Mouse (Mus musculus): ENCODE results near the gene Cops7b.

Cops7b gene

GRCm38 (mm10) chr1:86630527-86630926 lies 47.8 kb downstream of the Cops7b start:
- Histone ChIP-seq H3K36me3 (ENCODE audit: insufficient read depth, low read length) (no peaks in the 10 kb centered on the region), H3K9me3 (ENCODE audit: low read length) (no peaks in the 10 kb centered on the region), H3K4me3 (replicated peaks; ENCODE audit: low read length) (no peak overlapping the region), H3K4me1 (replicated peaks; ENCODE audit: low read depth, low read length) (peaks cover 36% of the 10 kb centered on the region), H3K27me3 (ENCODE audit: insufficient read depth, low read length) (no peaks in the 10 kb centered on the region)
- TF ChIP-seq CTCF (conservative IDR thresholded peaks at IDR 0.05; ENCODE audit: low read length) (no peak), POU5F1 (IDR thresholded peaks at IDR 0.05; ENCODE audit: borderline replicate concordance, low read length) (no peak), NANOG (IDR thresholded peaks at IDR 0.05; ENCODE audit: borderline replicate concordance, low read length) (no peak)

GRCm38 (mm10) chr1:86632732-86633380 lies 50.2 kb downstream of the Cops7b start:
- peaks cover 42% of the 10 kb centered on the region for H3K4me1 ChIP-seq (replicated peaks; ENCODE audit: low read depth, low read length)
- no peak overlapping the region for H3K4me3 ChIP-seq (replicated peaks; ENCODE audit: low read length)
- H3K9me3 ChIP-seq (ENCODE audit: low read length): no peaks in the 10 kb centered on the region
- H3K27me3 ChIP-seq (ENCODE audit: insufficient read depth, low read length): no peaks in the 10 kb centered on the region
- H3K36me3 ChIP-seq (ENCODE audit: insufficient read depth, low read length): no peaks in the 10 kb centered on the region
- no peak for TF ChIP-seq CTCF (conservative IDR thresholded peaks at IDR 0.05; ENCODE audit: low read length)
- TF ChIP-seq NANOG (IDR thresholded peaks at IDR 0.05; ENCODE audit: borderline replicate concordance, low read length): no peak

- H3K4me3 ChIP-seq (replicated peaks; ENCODE audit: low read length): no peak overlapping the region
- H3K36me3 ChIP-seq (ENCODE audit: insufficient read depth, low read length): no peaks in the 10 kb centered on the region
- no peaks in the 10 kb centered on the region for H3K27me3 ChIP-seq (ENCODE audit: insufficient read depth, low read length)
- no peaks in the 10 kb centered on the region for H3K9me3 ChIP-seq (ENCODE audit: low read length)
- no peak for TF ChIP-seq NANOG (IDR thresholded peaks at IDR 0.05; ENCODE audit: borderline replicate concordance, low read length)
- TF ChIP-seq CTCF (conservative IDR thresholded peaks at IDR 0.05; ENCODE audit: low read length): no peak
- TF ChIP-seq POU5F1 (IDR thresholded peaks at IDR 0.05; ENCODE audit: borderline replicate concordance, low read length): no peak
- peaks cover 37% of the 10 kb centered on the region for H3K4me1 ChIP-seq (replicated peaks; ENCODE audit: low read depth, low read length)
Observed at GRCm38 (mm10) chr1:86633434-86633833, 50.7 kb downstream of the Cops7b start.

GRCm38 (mm10) chr1:86633840-86634750 lies 51.4 kb downstream of the Cops7b start:
- peaks cover 32% of the 10 kb centered on the region for H3K4me1 ChIP-seq (replicated peaks; ENCODE audit: low read depth, low read length)
- TF ChIP-seq POU5F1 (IDR thresholded peaks at IDR 0.05; ENCODE audit: borderline replicate concordance, low read length) (no peak), NANOG (IDR thresholded peaks at IDR 0.05; ENCODE audit: borderline replicate concordance, low read length) (no peak)
- H3K27me3 ChIP-seq (ENCODE audit: insufficient read depth, low read length): no peaks in the 10 kb centered on the region
- no peak overlapping the region for H3K4me3 ChIP-seq (replicated peaks; ENCODE audit: low read length)
- no peaks in the 10 kb centered on the region for H3K36me3 ChIP-seq (ENCODE audit: insufficient read depth, low read length)
- H3K9me3 ChIP-seq (ENCODE audit: low read length): no peaks in the 10 kb centered on the region

- Histone ChIP-seq H3K9me3 (ENCODE audit: low read length) (no peaks in the 10 kb centered on the region), H3K36me3 (ENCODE audit: insufficient read depth, low read length) (no peaks in the 10 kb centered on the region), H3K4me1 (replicated peaks; ENCODE audit: low read depth, low read length) (peaks cover 29% of the 10 kb centered on the region), H3K27me3 (ENCODE audit: insufficient read depth, low read length) (no peaks in the 10 kb centered on the region), H3K4me3 (replicated peaks; ENCODE audit: low read length) (no peak overlapping the region)
- TF ChIP-seq NANOG (IDR thresholded peaks at IDR 0.05; ENCODE audit: borderline replicate concordance, low read length) (no peak), CTCF (conservative IDR thresholded peaks at IDR 0.05; ENCODE audit: low read length) (no peak), POU5F1 (IDR thresholded peaks at IDR 0.05; ENCODE audit: borderline replicate concordance, low read length) (no peak)
Observed at GRCm38 (mm10) chr1:86634751-86635359, 52.2 kb downstream of the Cops7b start.

GRCm38 (mm10) chr1:86643101-86643809 lies 60.6 kb downstream of the Cops7b start:
- no peak for TF ChIP-seq CTCF (conservative IDR thresholded peaks at IDR 0.05; ENCODE audit: low read length)
- TF ChIP-seq POU5F1 (IDR thresholded peaks at IDR 0.05; ENCODE audit: borderline replicate concordance, low read length): no peak
- no peak for TF ChIP-seq NANOG (IDR thresholded peaks at IDR 0.05; ENCODE audit: borderline replicate concordance, low read length)
- Histone ChIP-seq H3K4me3 (replicated peaks; ENCODE audit: low read length) (no peak overlapping the region), H3K27me3 (ENCODE audit: insufficient read depth, low read length) (no peaks in the 10 kb centered on the region), H3K36me3 (ENCODE audit: insufficient read depth, low read length) (no peaks in the 10 kb centered on the region), H3K9me3 (ENCODE audit: low read length) (no peaks in the 10 kb centered on the region), H3K4me1 (replicated peaks; ENCODE audit: low read depth, low read length) (peaks cover 25% of the 10 kb centered on the region)

GRCm38 (mm10) chr1:86647517-86647916 lies 64.8 kb downstream of the Cops7b start:
- Histone ChIP-seq H3K27me3 (ENCODE audit: insufficient read depth, low read length) (no peaks in the 10 kb centered on the region), H3K9me3 (ENCODE audit: low read length) (no peaks in the 10 kb centered on the region), H3K4me1 (replicated peaks; ENCODE audit: low read depth, low read length) (peaks cover 45% of the 10 kb centered on the region), H3K36me3 (ENCODE audit: insufficient read depth, low read length) (no peaks in the 10 kb centered on the region), H3K4me3 (replicated peaks; ENCODE audit: low read length) (no peak overlapping the region)
- TF ChIP-seq NANOG (IDR thresholded peaks at IDR 0.05; ENCODE audit: borderline replicate concordance, low read length): no peak
- no peak for TF ChIP-seq CTCF (conservative IDR thresholded peaks at IDR 0.05; ENCODE audit: low read length)
- no peak for TF ChIP-seq POU5F1 (IDR thresholded peaks at IDR 0.05; ENCODE audit: borderline replicate concordance, low read length)

- peaks cover 62% of the 10 kb centered on the region for H3K4me1 ChIP-seq (replicated peaks; ENCODE audit: low read depth, low read length)
- no peak overlapping the region for H3K4me3 ChIP-seq (replicated peaks; ENCODE audit: low read length)
- H3K36me3 ChIP-seq (ENCODE audit: insufficient read depth, low read length): no peaks in the 10 kb centered on the region
- TF ChIP-seq POU5F1 (IDR thresholded peaks at IDR 0.05; ENCODE audit: borderline replicate concordance, low read length) (no peak), CTCF (conservative IDR thresholded peaks at IDR 0.05; ENCODE audit: low read length) (peak; percentile 93), NANOG (IDR thresholded peaks at IDR 0.05; ENCODE audit: borderline replicate concordance, low read length) (no peak)
- H3K27me3 ChIP-seq (ENCODE audit: insufficient read depth, low read length): 0 out of 2 replicates have a peak, but pooled peaks cover 3% of the 10 kb centered on the region
- H3K9me3 ChIP-seq (ENCODE audit: low read length): no peaks in the 10 kb centered on the region
Observed at GRCm38 (mm10) chr1:86650272-86650671, 67.6 kb downstream of the Cops7b start.
